In the genomic region with DNA sequence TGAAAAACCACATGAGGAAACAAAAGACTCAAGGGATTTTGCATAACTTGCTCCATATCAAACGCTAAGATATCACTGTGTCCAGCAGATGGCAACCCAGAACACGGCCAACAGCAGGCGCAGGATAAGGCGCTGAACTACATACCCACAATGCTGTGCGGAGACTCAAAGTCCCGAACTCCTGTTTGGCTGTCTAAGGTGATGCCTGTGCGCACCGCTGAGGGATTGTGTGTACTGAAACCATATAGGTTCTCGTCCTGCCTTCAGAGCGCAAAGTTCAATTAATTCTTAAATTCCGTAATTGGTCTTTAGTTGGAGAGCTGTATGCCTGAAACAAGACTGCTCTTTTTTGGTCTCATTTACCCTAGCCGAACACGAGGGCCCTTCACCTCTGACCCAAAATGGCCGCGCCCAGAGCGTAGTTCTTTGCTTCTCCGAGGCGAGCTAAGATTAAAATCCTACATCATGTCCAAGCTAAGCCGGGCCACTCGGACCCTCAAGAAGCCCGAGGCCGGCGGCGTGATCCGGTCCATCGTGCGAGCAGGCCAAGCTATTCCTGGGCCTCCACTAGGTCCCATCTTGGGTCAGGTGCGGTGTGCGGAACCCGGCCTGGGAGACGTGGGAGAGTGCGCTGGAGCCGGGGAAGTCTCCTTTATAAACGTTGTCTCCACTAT, we compare ENCODE assay signal across 8 mouse cellular contexts. TPM values are rescaled to one million over a fixed set of nuclear protein-coding genes. Genes with fewer than 3 reads are reported as not detected.
DNase-seq lines count a peak whose midpoint lies in the region; ATAC-seq and TF ChIP-seq lines count a peak whose summit lies in the region.

TSS of gene Mrpl11 (plus strand) at position 220 of the 674 bp plus-strand sequence.

- peak; percentile 86 for TF ChIP-seq CTCF in gastrocnemius, adult 2 months (IDR thresholded peaks at IDR 0.05)
- peak; percentile 92 for TF ChIP-seq CTCF in hindbrain, postnatal 0 days (IDR thresholded peaks at IDR 0.05; ENCODE audit: low read depth)
- peak; percentile 80 for TF ChIP-seq CTCF in left cerebral cortex, adult 2 months (IDR thresholded peaks at IDR 0.05)

- H3K4me1 ChIP-seq in hindbrain, postnatal 0 days (ENCODE audit: insufficient read depth, low read length): peaks cover 5% of the 10 kb centered on the region; the same call in 1 of the 2 replicates

- H3K4me2 ChIP-seq in hindbrain, postnatal 0 days (ENCODE audit: low read depth, low read length): peak within 1 kb of the TSS; percentile 68

- WGBS in hindbrain, postnatal 0 days: under 1% methylated on average over 34 of the region's 34 CpGs

- H3K9ac ChIP-seq in hindbrain, postnatal 0 days (replicated peaks; ENCODE audit: low read length): peak within 1 kb of the TSS; percentile 63

- no peaks in the 10 kb centered on the region for H3K9me3 ChIP-seq in hindbrain, postnatal 0 days (ENCODE audit: low read length)

- H3K27ac ChIP-seq in gastrocnemius, adult 2 months: peak within 1 kb of the TSS; percentile 95
- H3K27ac ChIP-seq in hindbrain, postnatal 0 days: peak within 1 kb of the TSS; percentile 82
- H3K27ac ChIP-seq in left cerebral cortex, adult 2 months: peak within 1 kb of the TSS; percentile 96

- peak; percentile 99 for ATAC-seq in common myeloid progenitor, adult 5-6 weeks (replicated peaks; ENCODE audit: low read depth, poor library complexity, severe bottlenecking)
- ATAC-seq in hindbrain, postnatal 0 days: peak; percentile 97
- ATAC-seq in megakaryocyte, adult 5-6 weeks (ENCODE audit: poor library complexity, severe bottlenecking): peak; percentile 100

- no peaks in the 10 kb centered on the region for H3K27me3 ChIP-seq in hindbrain, postnatal 0 days (ENCODE audit: insufficient read depth, low read length)

- H3K36me3 ChIP-seq in hindbrain, postnatal 0 days (ENCODE audit: insufficient read depth, low read length): peaks cover 13% of the 10 kb centered on the region; the same call in 1 of the 2 replicates

- DNase-seq in ZHBTc4 (ENCODE audit: low read depth, low spot score): peak; percentile 96
- DNase-seq in gastrocnemius, adult 2 months: peak; percentile 90
- peak; percentile 97 for DNase-seq in hindbrain, postnatal 0 days (ENCODE audit: low spot score)
- peak; percentile 83 to 88 for DNase-seq in left cerebral cortex, adult 2 months (ENCODE audit: extremely low spot score in 1 of 2, low spot score in 2 of 2)
- DNase-seq in right cerebral cortex, adult 2 months (ENCODE audit: low spot score in 2 of 2): peak; percentile 94 to 97
- peak; percentile 90 for DNase-seq in urinary bladder, postnatal 14 days (ENCODE audit: low spot score)

- peak within 1 kb of the TSS; percentile 94 for H3K4me3 ChIP-seq in gastrocnemius, adult 2 months
- peak within 1 kb of the TSS; percentile 74 for H3K4me3 ChIP-seq in hindbrain, postnatal 0 days (ENCODE audit: low read length)
- H3K4me3 ChIP-seq in left cerebral cortex, adult 2 months: peak within 1 kb of the TSS; percentile 89

- intact Hi-C loops in gastrocnemius, adult 2 months (cut with DNase I): loop anchor here (10.0 kb wide), 2 partner anchors 207 to 337 kb away; partner anchors contain the start of genes Rbm4b and Rce1
- intact Hi-C loops in left cerebral cortex, adult 2 months (cut with DNase I): loop anchor here (1.0 to 10.0 kb wide), 3 partner anchors 40 to 335 kb away; partner anchors contain the start of genes Rbm4b and Rce1

RNA-seq across cellular contexts. Expression of gene Mrpl11, which starts in this region (rescaled TPM):
- 56.0 and 82.6 TPM in 2 replicates for total RNA-seq in common myeloid progenitor, adult 5-6 weeks (2017)
- total RNA-seq in gastrocnemius, adult 2 months (2021): 10 to 100 TPM; 59.3 to 64.5 TPM
- total RNA-seq in hindbrain, postnatal 0 days (2014; rRNA removed): 83.5 and 90.4 TPM in 2 replicates
- 138 and 139 TPM in 2 replicates for polyA plus RNA-seq in hindbrain, postnatal 0 days (2015; fragmentation: Nextera tagmentation; extraction: Ambion mirVana)
- total RNA-seq in left cerebral cortex, adult 2 months (2021): 10 to 100 TPM; 52.7 to 55.3 TPM
- 13.4 and 15.9 TPM in 2 replicates for total RNA-seq in megakaryocyte, adult 5-6 weeks (2015)
- total RNA-seq in megakaryocyte, adult 5-6 weeks (2017): 26.3 and 29.1 TPM in 2 replicates

Comparison
In these comparisons a context has a peak if more than half of its experiments do, and no peak if none do; other contexts are left out.
1. Peak in every context shown above with its lines: DNase-seq, ATAC-seq, H3K4me3 ChIP-seq and H3K27ac ChIP-seq.